Mouse (Mus musculus) midbrain, embryonic 12.5 days (tissue): ENCODE data around the gene Ltbr. TPM values are rescaled to one million over a fixed set of nuclear protein-coding genes. Genes with fewer than 3 reads are reported as not detected.

ENCODE experiments used
- ATAC-seq: fragments of 200-750 bp; cut with Nextera tagmentation; 2 replicates; pipeline ENCODE4 v1.8.0; 2017; ENCODE audit warnings: low read depth, moderate TSS enrichment, moderate library complexity; ENCODE audit not compliant: low FRiP score
- H3K27ac ChIP-seq: fragments of 300-500 bp; sonication (generic); replicated peaks from 2 replicates; pipeline ENCODE4 v1.5.1; 2016; ENCODE audit warnings: mild to moderate bottlenecking
- H3K27me3 ChIP-seq: fragments of 300-500 bp; sonication (generic); 2 replicates; pipeline ENCODE4 v1.6.1; 2016; ENCODE audit warnings: mild to moderate bottlenecking
- H3K36me3 ChIP-seq: fragments of 300-500 bp; sonication (generic); 2 replicates; pipeline ENCODE4 v1.6.1; 2016
- H3K4me1 ChIP-seq: fragments of 300-500 bp; sonication (generic); 2 replicates; pipeline ENCODE4 v1.6.1; 2016
- H3K4me2 ChIP-seq: fragments of 300-500 bp; sonication (generic); replicated peaks from 2 replicates; pipeline ENCODE4 v1.6.1; 2016; ENCODE audit warnings: mild to moderate bottlenecking, moderate library complexity
- H3K4me3 ChIP-seq: fragments of 300-500 bp; sonication (generic); 2 replicates; pipeline ENCODE4 v1.5.1; 2016; ENCODE audit warnings: mild to moderate bottlenecking
- H3K9ac ChIP-seq: fragments of 300-500 bp; sonication (generic); replicated peaks from 2 replicates; pipeline ENCODE4 v1.6.1; 2016; ENCODE audit warnings: mild to moderate bottlenecking, moderate library complexity
- H3K9me3 ChIP-seq: fragments of 300-500 bp; sonication (generic); 2 replicates; pipeline ENCODE4 v1.6.1; 2016; ENCODE audit warnings: mild to moderate bottlenecking
- WGBS: fragments of 180-500 bp; shearing (Covaris S2); methylation state at CpG from one replicate; pipeline ENCODE4 v1.1.7; 2016; 5-methylcytosine and 5-hydroxymethylcytosine counted together
- polyA plus RNA-seq: library from polyadenylated mRNA; unstranded; fragments of >200 nt; fragmentation: Nextera tagmentation; extraction: Ambion mirVana; gene quantifications from 2 replicates; pipeline ENCODE4 v1.2.1, GENCODE M21; 2016

Gene Ltbr
- polyA plus RNA-seq, 1 experiment from 2014 or later = 20.2 TPM

DNA sequence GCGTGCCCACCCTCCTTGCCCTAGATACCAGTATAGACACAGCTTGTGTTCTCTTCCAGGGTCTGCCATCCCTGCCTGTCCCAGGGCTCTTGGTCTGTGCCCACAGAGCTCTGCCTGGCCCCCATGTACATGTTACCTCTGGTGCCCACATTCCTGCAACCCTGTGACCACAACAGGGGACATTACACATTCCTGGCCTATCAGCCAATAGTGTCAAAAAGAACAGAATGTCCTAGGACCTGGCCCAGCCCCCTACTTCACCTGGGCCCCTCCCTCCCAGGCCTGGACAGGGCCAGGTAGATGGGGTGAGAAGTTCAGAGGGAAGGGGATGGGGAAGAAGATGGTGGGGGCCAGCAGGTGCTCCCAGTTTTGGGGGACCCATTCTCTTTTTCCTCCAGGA lies 6.6 kb upstream of the Ltbr start, which contains the start of gene Scnn1a:
TSS of gene Scnn1a (plus strand) at position 337 of the 400 bp plus-strand sequence.
- peaks cover 62% of the 10 kb centered on the region for H3K27me3 ChIP-seq
- 71% methylated on average over 1 of the region's 1 CpGs for WGBS

DNA sequence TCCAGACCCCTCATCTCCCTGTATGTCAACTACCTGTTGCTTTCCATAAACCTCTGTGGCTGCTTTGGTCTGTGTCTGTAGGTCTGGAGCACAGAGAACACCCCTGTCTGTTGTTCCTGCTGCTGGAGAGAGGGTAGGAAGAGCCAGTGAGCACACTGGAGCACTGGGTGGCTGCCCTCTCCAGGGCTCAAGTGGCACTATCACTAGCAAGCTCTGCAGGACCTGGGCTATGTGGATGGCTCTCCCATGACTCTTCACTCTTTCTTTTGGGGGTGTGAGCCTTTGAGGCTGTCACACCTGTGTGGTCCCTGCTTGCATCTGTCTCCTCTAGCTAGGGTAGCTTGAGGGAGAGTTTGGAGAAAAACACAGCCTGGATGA lies 6.2 kb upstream of the Ltbr start:
- Histone ChIP-seq H3K27ac (no peak overlapping the region), H3K27me3 (peaks cover 62% of the 10 kb centered on the region), H3K4me2 (no peak overlapping the region), H3K9ac (no peak overlapping the region), H3K4me3 (no peak overlapping the region), H3K36me3 (no peaks in the 10 kb centered on the region), H3K4me1 (peaks cover 6% of the 10 kb centered on the region; the same call in 1 of the 2 replicates), H3K9me3 (no peaks in the 10 kb centered on the region)
- ATAC-seq = no peak

More for the DNA sequence above, 6.6 kb upstream of the Ltbr start, which contains the start of gene Scnn1a:
- peaks cover 6% of the 10 kb centered on the region; the same call in 1 of the 2 replicates for H3K4me1 ChIP-seq
- no peak for ATAC-seq
- no peak within 1 kb of the TSS for H3K9ac ChIP-seq
- no peaks in the 10 kb centered on the region for H3K36me3 ChIP-seq
- H3K4me3 ChIP-seq = no peak within 1 kb of the TSS
- H3K9me3 ChIP-seq = no peaks in the 10 kb centered on the region
- H3K27ac ChIP-seq = no peak within 1 kb of the TSS
- no peak within 1 kb of the TSS for H3K4me2 ChIP-seq

DNA sequence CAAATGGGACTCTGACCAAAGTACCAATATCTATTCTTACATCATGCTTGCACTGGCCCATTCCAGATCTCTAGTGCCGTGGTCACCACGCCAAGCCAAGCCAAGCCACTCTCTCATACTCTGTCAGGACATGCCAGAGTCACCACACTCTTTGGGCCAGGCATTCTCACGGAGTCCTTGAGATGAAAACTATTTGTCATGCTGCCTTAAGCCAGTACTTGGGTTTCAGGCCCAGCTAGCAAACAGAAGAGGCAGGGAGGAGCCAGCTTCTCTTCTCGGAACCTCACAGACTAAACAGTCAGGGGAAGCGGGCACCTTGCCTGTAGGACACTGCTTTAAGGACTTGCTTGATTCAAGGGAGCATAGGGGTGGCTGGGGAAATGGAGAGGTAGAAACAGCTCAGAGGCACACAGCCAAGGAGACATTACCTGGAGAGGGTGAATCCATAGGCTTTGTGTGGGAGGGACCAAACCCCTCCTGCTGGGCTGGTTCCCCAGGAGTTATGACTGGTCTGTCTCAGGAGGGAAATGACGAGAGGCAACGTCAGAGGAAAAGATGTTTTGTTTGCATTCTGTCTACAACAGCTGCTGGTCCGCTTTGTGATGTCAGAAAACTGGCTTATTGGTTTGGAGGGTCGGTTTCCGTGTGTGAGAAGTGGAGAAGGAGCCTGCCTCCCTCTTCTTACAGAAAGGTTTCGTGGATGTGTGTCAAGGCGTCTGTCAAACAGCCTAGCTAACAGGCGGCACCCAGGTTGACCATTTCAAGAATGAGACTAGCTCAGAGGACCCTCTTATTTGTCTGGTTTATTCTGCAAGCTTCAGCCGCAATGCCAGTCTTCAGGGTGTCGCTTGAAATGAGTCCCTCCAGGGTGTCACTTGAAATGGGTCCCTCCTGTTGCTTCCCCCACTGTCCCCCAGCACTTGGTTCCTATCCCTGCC lies 5.6 kb upstream of the Ltbr start:
- Histone ChIP-seq H3K4me2 (no peak overlapping the region), H3K9ac (no peak overlapping the region), H3K4me3 (no peak overlapping the region), H3K9me3 (no peaks in the 10 kb centered on the region), H3K36me3 (no peaks in the 10 kb centered on the region), H3K4me1 (peaks cover 9% of the 10 kb centered on the region), H3K27ac (no peak overlapping the region), H3K27me3 (peaks cover 65% of the 10 kb centered on the region)
- 65% methylated on average over 15 of the region's 15 CpGs for WGBS
- no peak for ATAC-seq

DNA sequence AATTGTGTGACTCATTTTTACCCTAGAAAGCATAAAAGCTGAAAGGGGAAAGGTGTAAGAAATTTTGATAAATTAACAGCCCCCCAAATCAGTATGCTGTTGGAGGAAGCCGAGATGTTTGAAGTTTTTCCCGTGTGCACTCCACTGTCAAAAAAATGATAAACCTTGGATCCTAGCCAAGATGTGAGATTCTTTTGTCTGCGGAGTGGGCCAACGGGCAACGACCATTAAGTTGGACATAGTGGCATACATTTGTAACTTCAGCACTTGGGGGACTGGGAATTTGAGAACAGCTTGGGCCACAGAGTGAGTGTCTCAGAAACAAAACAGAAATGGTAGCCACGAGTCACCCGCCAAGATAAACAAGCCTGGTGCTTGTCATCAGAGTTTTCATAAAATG lies 3.4 kb upstream of the Ltbr start:
- H3K4me2 ChIP-seq = no peak overlapping the region
- H3K9ac ChIP-seq = no peak overlapping the region
- H3K4me1 ChIP-seq = peaks cover 22% of the 10 kb centered on the region
- 80% methylated on average over 7 of the region's 7 CpGs for whole genome bisulfite sequencing
- peaks cover 50% of the 10 kb centered on the region for H3K27me3 ChIP-seq
- ATAC-seq = no peak
- no peak overlapping the region for H3K4me3 ChIP-seq
- H3K27ac ChIP-seq = no peak overlapping the region
- H3K9me3 ChIP-seq = no peaks in the 10 kb centered on the region
- H3K36me3 ChIP-seq = no peaks in the 10 kb centered on the region

DNA sequence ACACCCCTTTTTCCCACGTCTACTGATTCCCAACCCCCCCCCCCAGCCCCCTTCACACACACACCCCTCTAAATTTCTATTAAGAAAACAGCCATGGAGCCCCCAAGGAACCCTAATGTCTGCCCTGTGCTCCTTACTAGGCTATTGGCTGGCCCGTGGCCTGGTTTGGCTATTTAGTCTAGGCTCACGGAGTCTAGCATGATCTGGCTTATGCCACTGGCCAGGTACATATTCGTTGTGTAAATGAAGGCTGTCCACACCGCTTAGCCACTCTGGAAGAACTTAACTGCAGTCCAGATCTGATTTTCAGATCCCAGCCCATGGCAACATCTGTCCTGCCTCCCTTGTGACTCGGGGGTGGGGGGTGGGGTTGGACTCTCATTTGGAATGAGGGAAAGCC lies 1.1 kb upstream of the Ltbr start:
- Histone ChIP-seq H3K27me3 (peaks cover 27% of the 10 kb centered on the region), H3K27ac (no peak overlapping the region), H3K36me3 (no peaks in the 10 kb centered on the region), H3K4me2 (no peak overlapping the region), H3K9me3 (no peaks in the 10 kb centered on the region), H3K4me1 (peaks cover 15% of the 10 kb centered on the region), H3K4me3 (no peak overlapping the region), H3K9ac (no peak overlapping the region)
- WGBS = 84% methylated on average over 6 of the region's 6 CpGs
- no peak for ATAC-seq

DNA sequence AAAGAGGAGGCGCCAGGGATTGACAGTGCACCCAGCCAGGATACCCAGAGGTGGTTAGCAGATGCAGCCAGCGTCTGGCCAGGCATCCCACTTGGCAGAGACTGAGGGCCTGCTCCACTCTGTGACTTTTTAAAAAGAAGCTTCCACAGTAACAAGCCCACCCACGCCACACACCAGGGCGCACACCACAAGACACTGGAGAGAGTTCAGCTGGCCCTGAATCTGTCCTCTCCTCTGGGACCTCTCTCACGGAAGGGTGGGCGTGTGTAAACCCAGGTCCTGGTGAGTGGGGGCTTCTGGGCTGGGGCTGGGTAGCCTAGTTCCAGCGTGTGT lies 512 bp upstream of the Ltbr start:
- Histone ChIP-seq H3K27ac (no peak overlapping the region), H3K4me1 (peaks cover 18% of the 10 kb centered on the region), H3K36me3 (no peaks in the 10 kb centered on the region), H3K9me3 (no peaks in the 10 kb centered on the region), H3K4me2 (peak overlapping the region; percentile 69), H3K4me3 (peak overlapping the region; percentile 43), H3K9ac (peak overlapping the region; percentile 71), H3K27me3 (peaks cover 22% of the 10 kb centered on the region)
- ATAC-seq = no peak; the same call in 1 of the 2 replicates
- WGBS = 41% methylated on average over 7 of the region's 7 CpGs

DNA sequence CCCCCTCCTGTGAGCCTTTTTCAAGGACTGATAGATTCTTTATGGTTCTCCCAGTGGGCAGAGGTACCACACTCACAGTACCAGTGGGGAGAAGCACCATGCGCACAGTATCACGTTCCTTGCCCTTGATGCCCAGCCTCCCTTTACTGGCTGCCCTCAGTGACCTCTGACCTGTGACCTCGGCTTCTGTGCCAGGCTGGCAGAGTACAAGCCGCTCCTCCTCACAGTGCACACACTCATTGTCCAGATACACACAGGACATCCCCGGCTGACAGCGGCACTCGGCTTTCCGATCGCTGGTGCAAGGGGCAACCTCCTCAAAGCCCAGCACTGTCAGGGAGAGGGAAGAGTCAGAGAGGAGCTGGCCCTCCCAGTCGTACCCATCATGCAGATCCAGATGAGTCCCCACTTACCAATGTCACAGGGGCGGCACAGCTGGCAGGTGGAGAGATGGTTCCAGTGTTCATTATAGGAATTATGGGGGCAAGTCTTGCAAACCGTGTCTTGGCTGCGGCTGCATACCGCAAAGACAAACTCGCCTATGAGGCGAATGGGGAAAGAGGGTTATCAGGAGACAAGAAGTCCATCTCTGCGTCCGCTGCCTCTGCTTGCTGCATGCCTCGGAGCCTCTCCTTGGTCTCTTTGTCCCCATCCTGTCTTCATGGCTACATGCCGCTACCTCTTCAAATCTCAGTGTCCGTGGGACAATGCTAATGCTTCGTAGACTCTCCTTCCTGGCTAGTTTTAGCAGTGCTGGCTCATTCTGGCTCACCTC lies 917 bp downstream of the Ltbr start:
- Histone ChIP-seq H3K27ac (no peak overlapping the region), H3K4me1 (peaks cover 23% of the 10 kb centered on the region), H3K36me3 (no peaks in the 10 kb centered on the region), H3K4me2 (peak overlapping the region; percentile 69), H3K9me3 (no peaks in the 10 kb centered on the region), H3K9ac (peak overlapping the region; percentile 71), H3K4me3 (peak overlapping the region; percentile 43), H3K27me3 (peaks cover 12% of the 10 kb centered on the region; the same call in 1 of the 2 replicates)
- ATAC-seq = no peak
- WGBS = 66% methylated on average over 22 of the region's 22 CpGs

DNA sequence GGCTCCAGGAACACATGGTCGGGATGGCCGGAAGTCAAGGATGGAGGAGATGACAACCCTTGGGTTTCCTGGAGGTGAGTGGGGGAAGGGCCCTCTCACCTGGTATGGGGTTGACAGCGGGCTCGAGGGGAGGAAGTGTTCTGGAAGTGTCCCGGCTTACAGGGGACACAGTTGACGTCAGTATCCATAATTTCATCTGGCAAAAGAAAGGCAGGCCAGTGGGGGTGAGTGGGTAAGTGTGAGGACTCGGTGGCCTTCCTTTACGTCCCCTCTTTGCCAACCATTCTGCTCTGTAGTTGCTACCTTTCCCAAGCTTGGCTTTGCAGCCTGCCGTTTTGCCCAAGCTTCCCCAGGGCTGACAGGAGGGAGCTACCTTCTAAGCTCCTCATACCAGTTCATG lies 1.5 kb downstream of the Ltbr start:
- 88% methylated on average over 9 of the region's 9 CpGs for WGBS
- H3K4me3 ChIP-seq = no peak overlapping the region

DNA sequence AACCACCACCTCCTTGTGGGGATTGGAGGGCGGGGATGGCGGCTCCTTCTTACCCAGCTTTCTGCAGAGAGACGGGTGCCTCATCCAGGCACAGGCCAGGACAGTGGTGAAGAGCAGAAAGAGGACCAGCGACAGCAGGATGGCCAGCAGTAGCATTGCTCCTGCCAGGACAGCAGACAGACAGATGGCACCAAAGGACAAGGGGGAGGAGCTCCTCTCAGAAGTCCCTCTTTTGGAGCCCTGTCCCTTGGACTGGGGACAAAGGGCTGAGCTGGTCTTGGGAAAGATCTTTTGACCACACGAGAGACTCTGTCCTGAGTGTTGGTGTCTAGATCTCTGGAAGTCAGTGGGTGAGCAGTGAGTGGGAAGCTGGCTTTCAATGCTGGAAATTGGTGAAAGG lies 4.3 kb downstream of the Ltbr start:
- no peaks in the 10 kb centered on the region for H3K9me3 ChIP-seq
- no peak overlapping the region for H3K4me3 ChIP-seq
- H3K27ac ChIP-seq = no peak overlapping the region
- WGBS = 43% methylated on average over 5 of the region's 5 CpGs
- H3K27me3 ChIP-seq = peaks cover 3% of the 10 kb centered on the region; the same call in 1 of the 2 replicates
- H3K9ac ChIP-seq = no peak overlapping the region
- H3K4me2 ChIP-seq = no peak overlapping the region; the same call in 1 of the 2 replicates
- peaks cover 10% of the 10 kb centered on the region; the same call in 1 of the 2 replicates for H3K36me3 ChIP-seq
- ATAC-seq = no peak
- H3K4me1 ChIP-seq = peaks cover 21% of the 10 kb centered on the region

More for the DNA sequence above, 1.5 kb downstream of the Ltbr start:
- no peak for ATAC-seq
- H3K9me3 ChIP-seq = no peaks in the 10 kb centered on the region
- peaks cover 12% of the 10 kb centered on the region; the same call in 1 of the 2 replicates for H3K27me3 ChIP-seq
- peaks cover 23% of the 10 kb centered on the region for H3K4me1 ChIP-seq
- H3K4me2 ChIP-seq = no peak overlapping the region
- 0 out of 2 replicates have a peak, but pooled peaks cover under 1% of the 10 kb centered on the region for H3K36me3 ChIP-seq
- H3K27ac ChIP-seq = no peak overlapping the region
- no peak overlapping the region for H3K9ac ChIP-seq

DNA sequence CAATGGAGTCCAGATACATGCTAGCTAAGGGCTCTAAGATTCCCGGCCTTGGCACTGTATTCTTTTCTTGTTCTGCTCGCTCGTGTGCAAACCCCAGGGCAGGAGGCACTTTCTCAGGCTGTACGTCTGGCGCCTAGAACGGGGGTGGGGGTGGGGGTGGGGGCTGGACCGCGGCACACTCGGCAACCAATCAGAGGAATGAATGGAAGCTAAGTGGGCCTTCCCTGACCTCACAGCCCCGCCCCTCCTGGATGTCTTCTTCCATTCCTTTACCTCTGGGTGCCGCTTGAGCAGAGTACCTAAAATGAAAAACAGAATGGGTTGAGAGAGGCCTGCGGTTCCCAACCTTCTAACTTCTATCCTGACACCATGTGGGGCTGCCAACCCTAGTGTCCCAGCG lies 4.8 kb downstream of the Ltbr start:
- no peak for ATAC-seq
- no peak overlapping the region for H3K27ac ChIP-seq

DNA sequence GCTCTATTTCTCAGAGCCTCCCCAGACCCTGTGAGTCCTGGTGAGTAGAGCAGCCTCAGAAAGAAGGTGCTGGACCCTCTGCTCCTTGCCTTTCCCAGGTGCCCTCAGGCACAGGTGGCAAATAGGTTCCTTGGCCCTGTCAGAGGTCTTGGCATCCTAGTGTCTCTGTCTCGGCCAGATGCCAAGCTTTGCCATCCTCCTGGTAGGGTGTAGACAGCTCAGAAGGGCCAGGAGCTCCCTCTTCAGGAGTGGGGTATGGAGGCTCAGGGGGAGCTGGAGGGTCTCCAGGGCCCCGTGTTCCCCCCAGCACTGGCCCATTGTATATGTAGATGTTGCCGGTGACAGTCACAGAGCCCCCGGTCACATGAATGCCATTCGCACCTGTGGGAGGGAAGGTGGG lies 6.6 kb downstream of the Ltbr start:
- WGBS = 93% methylated on average over 5 of the region's 5 CpGs
- Histone ChIP-seq H3K4me1 (peaks cover 7% of the 10 kb centered on the region), H3K9ac (no peak overlapping the region), H3K27ac (no peak overlapping the region), H3K36me3 (peaks cover 10% of the 10 kb centered on the region; the same call in 1 of the 2 replicates), H3K4me2 (no peak overlapping the region), H3K9me3 (no peaks in the 10 kb centered on the region), H3K4me3 (no peak overlapping the region), H3K27me3 (no peaks in the 10 kb centered on the region)
- no peak for ATAC-seq

More for the DNA sequence above, 4.8 kb downstream of the Ltbr start:
- 16% methylated on average over 13 of the region's 13 CpGs for WGBS
- Histone ChIP-seq H3K36me3 (peaks cover 10% of the 10 kb centered on the region; the same call in 1 of the 2 replicates), H3K9ac (no peak overlapping the region), H3K4me2 (no peak overlapping the region; the same call in 1 of the 2 replicates), H3K27me3 (no peaks in the 10 kb centered on the region), H3K9me3 (no peaks in the 10 kb centered on the region), H3K4me1 (peaks cover 17% of the 10 kb centered on the region), H3K4me3 (no peak overlapping the region)

DNA sequence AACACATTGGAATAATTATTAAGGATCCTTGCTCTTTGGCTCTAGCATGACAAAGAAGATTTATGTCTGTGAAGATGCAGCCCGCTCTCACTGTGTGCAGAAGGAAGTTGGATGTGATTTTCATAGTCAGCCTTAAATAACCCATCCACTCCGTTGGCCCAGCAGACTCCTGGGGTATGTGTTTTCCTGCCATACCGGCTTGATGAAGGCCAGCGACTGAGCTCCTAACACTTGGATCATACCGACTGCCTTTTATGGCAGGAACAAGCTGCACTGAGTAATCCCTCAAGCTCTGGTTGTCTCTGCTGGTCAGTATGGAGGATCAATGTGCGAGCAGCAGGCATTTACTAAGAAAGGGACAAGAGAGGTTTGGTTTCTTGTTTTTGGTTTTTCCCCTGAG lies 8.2 kb downstream of the Ltbr start:
- H3K4me3 ChIP-seq = no peak overlapping the region
- no peak overlapping the region for H3K27ac ChIP-seq
- H3K4me2 ChIP-seq = no peak overlapping the region
- no peaks in the 10 kb centered on the region for H3K9me3 ChIP-seq
- H3K36me3 ChIP-seq = peaks cover 10% of the 10 kb centered on the region; the same call in 1 of the 2 replicates
- H3K27me3 ChIP-seq = no peaks in the 10 kb centered on the region
- H3K4me1 ChIP-seq = peaks cover 7% of the 10 kb centered on the region
- 89% methylated on average over 6 of the region's 6 CpGs for WGBS
- no peak overlapping the region for H3K9ac ChIP-seq
- ATAC-seq = no peak
